Mouse (Mus musculus) MEL (cell line): ENCODE data around the gene Fam149a. TPM values are rescaled to one million over a fixed set of nuclear protein-coding genes. Genes with fewer than 3 reads are reported as not detected.

Experiments used
- DNase-seq: peaks from one replicate; pipeline ENCODE4 v3.0.0; 2011; ENCODE audit warnings: low read depth, low spot score
- H3K27ac ChIP-seq: 2 replicates; pipeline ENCODE4 v1.5.1; 2012; ENCODE audit warnings: low read depth, mild to moderate bottlenecking, control low read depth, low read length, moderate library complexity; ENCODE audit not compliant: control insufficient read depth
- H3K27me3 ChIP-seq, 2 experiments: fragments of 150-350 bp in 1 of 2; sonication (generic) in 1 of 2; 2 replicates each; pipeline ENCODE4 v1.6.1; 2012; ENCODE audit warnings: low read length in 2 of 2, mild to moderate bottlenecking in 2 of 2, improper control_type of control experiment in 1 of 2, moderate library complexity in 1 of 2; ENCODE audit not compliant: insufficient read depth in 2 of 2, control insufficient read depth in 1 of 2
- H3K36me3 ChIP-seq, 2 experiments: 2 replicates each; pipeline ENCODE4 v1.6.1; 2012 to 2014; ENCODE audit warnings: low read length in 2 of 2, improper control_type of control experiment in 1 of 2, inconsistent platforms in 1 of 2, mild to moderate bottlenecking in 1 of 2; ENCODE audit not compliant: insufficient read depth in 2 of 2, control insufficient read depth in 1 of 2
- H3K4me1 ChIP-seq, 2 experiments: fragments of 150-350 bp in 1 of 2; sonication (generic) in 1 of 2; 2 replicates each; pipeline ENCODE4 v1.6.1; 2012; ENCODE audit warnings: low read length in 2 of 2, improper control_type of control experiment in 1 of 2, mild to moderate bottlenecking in 1 of 2; ENCODE audit not compliant: insufficient read depth in 2 of 2, control insufficient read depth in 1 of 2
- H3K4me3 ChIP-seq, 2 experiments: fragments of 150-350 bp in 1 of 2; sonication (generic) in 1 of 2; 2 replicates each; pipeline ENCODE4 v1.5.1; 2012; ENCODE audit warnings: low read depth in 2 of 2, low read length in 2 of 2, mild to moderate bottlenecking in 2 of 2, moderate library complexity in 2 of 2, control low read depth in 1 of 2, improper control_type of control experiment in 1 of 2; ENCODE audit not compliant: control insufficient read depth in 1 of 2, insufficient read depth in 1 of 2
- H3K79me2 ChIP-seq: 2 replicates; pipeline ENCODE4 v1.6.1; 2012; ENCODE audit warnings: mild to moderate bottlenecking, low read length, moderate library complexity; ENCODE audit not compliant: control insufficient read depth, poor library complexity, insufficient read depth
- H3K9ac ChIP-seq: 2 replicates; pipeline ENCODE4 v1.6.1; 2012; ENCODE audit warnings: low read depth, mild to moderate bottlenecking, control low read depth, low read length, moderate library complexity; ENCODE audit not compliant: control insufficient read depth, poor library complexity, severe bottlenecking
- H3K9me3 ChIP-seq: fragments of 150-350 bp; sonication (generic); replicated peaks from 2 replicates; pipeline ENCODE4 v1.6.1; 2012; ENCODE audit warnings: mild to moderate bottlenecking, low read length, improper control_type of control experiment, moderate library complexity; ENCODE audit not compliant: insufficient read depth
- BHLHE40 ChIP-seq: IDR thresholded peaks from 2 replicates; pipeline ENCODE4 v1.6.1; 2012; ENCODE audit warnings: low read depth, mild to moderate bottlenecking, inconsistent platforms, low read length, improper control_type of control experiment, borderline replicate concordance
- CHD1 ChIP-seq: IDR thresholded peaks from 2 replicates; pipeline ENCODE4 v1.6.1; 2012; ENCODE audit warnings: low read depth, mild to moderate bottlenecking, inconsistent platforms, low read length, improper control_type of control experiment
- E2F4 ChIP-seq: IDR thresholded peaks from 2 replicates; pipeline ENCODE4 v1.6.1; 2011; ENCODE audit warnings: low read depth, low read length, improper control_type of control experiment, borderline replicate concordance
- ELF1 ChIP-seq: IDR thresholded peaks from 2 replicates; pipeline ENCODE4 v1.6.1; 2014; ENCODE audit warnings: low read depth, mild to moderate bottlenecking, inconsistent platforms, low read length, improper control_type of control experiment, moderate library complexity
- GABPA ChIP-seq: IDR thresholded peaks from 2 replicates; pipeline ENCODE4 v1.6.1; 2012; ENCODE audit warnings: low read depth, mild to moderate bottlenecking, inconsistent platforms, low read length, improper control_type of control experiment, moderate library complexity
- GATA1 ChIP-seq: IDR thresholded peaks from 2 replicates; pipeline ENCODE4 v1.6.1; 2011; ENCODE audit warnings: low read depth, low read length, improper control_type of control experiment
- JUND ChIP-seq: IDR thresholded peaks from 2 replicates; pipeline ENCODE4 v1.6.1; 2011; ENCODE audit warnings: low read depth, mild to moderate bottlenecking, improper control_type of control experiment, low read length
- KAT2A ChIP-seq: conservative IDR thresholded peaks from 2 replicates; pipeline ENCODE4 v1.6.1; 2012; ENCODE audit warnings: low read depth, low read length, improper control_type of control experiment, inconsistent platforms
- MAFK ChIP-seq: IDR thresholded peaks from 2 replicates; pipeline ENCODE4 v1.6.1; 2011; ENCODE audit warnings: low read depth, mild to moderate bottlenecking, low read length, improper control_type of control experiment, borderline replicate concordance
- MAX ChIP-seq: IDR thresholded peaks from 2 replicates; pipeline ENCODE4 v1.6.1; 2011; ENCODE audit warnings: low read length, improper control_type of control experiment
- MEF2A ChIP-seq: IDR thresholded peaks from 2 replicates; pipeline ENCODE4 v1.6.1; 2014; ENCODE audit warnings: low read depth, mild to moderate bottlenecking, inconsistent platforms, low read length, improper control_type of control experiment; ENCODE audit not compliant: poor library complexity, insufficient replicate concordance, severe bottlenecking; ENCODE audit errors: extremely low read depth
- MYB ChIP-seq: IDR thresholded peaks from 2 replicates; pipeline ENCODE4 v1.6.1; 2011; ENCODE audit warnings: mild to moderate bottlenecking, low read depth, low read length, improper control_type of control experiment
- MYC ChIP-seq: IDR thresholded peaks from 2 replicates; pipeline ENCODE4 v1.6.1; 2011; ENCODE audit warnings: low read depth, mild to moderate bottlenecking, low read length, improper control_type of control experiment, moderate library complexity
- NELFE ChIP-seq: IDR thresholded peaks from 2 replicates; pipeline ENCODE4 v1.6.1; 2011; ENCODE audit warnings: low read depth, low read length, improper control_type of control experiment
- POLR2A ChIP-seq, 2 experiments: IDR thresholded peaks; 2 replicates each; pipeline ENCODE4 v1.6.1; 2011 to 2012; ENCODE audit warnings: low read length in 2 of 2, mild to moderate bottlenecking in 2 of 2, control low read depth in 1 of 2, improper control_type of control experiment in 1 of 2, low read depth in 1 of 2, moderate library complexity in 1 of 2; ENCODE audit not compliant: control insufficient read depth in 1 of 2, insufficient read depth in 1 of 2, poor library complexity in 1 of 2
- POLR2AphosphoS2 ChIP-seq: IDR thresholded peaks from 2 replicates; pipeline ENCODE4 v1.6.1; 2011; ENCODE audit warnings: low read length, improper control_type of control experiment
- RCOR1 ChIP-seq: IDR thresholded peaks from 2 replicates; pipeline ENCODE4 v1.6.1; 2012; ENCODE audit warnings: low read depth, mild to moderate bottlenecking, inconsistent platforms, low read length, improper control_type of control experiment
- SIN3A ChIP-seq: IDR thresholded peaks from 2 replicates; pipeline ENCODE4 v1.6.1; 2012; ENCODE audit warnings: low read length, improper control_type of control experiment, inconsistent platforms
- SMC3 ChIP-seq: IDR thresholded peaks from 2 replicates; pipeline ENCODE4 v1.6.1; 2011; ENCODE audit warnings: low read depth, low read length, improper control_type of control experiment
- TAL1 ChIP-seq: IDR thresholded peaks from 2 replicates; pipeline ENCODE4 v1.6.1; 2012; ENCODE audit warnings: mild to moderate bottlenecking, inconsistent platforms, low read length, moderate library complexity, mixed read lengths
- TBP ChIP-seq: IDR thresholded peaks from 2 replicates; pipeline ENCODE4 v1.8.0; 2011; ENCODE audit warnings: low read depth, low read length, improper control_type of control experiment
- USF1 ChIP-seq: IDR thresholded peaks from 2 replicates; pipeline ENCODE4 v1.6.1; 2014; ENCODE audit warnings: low read depth, mild to moderate bottlenecking, inconsistent platforms, low read length, improper control_type of control experiment, moderate library complexity
- USF2 ChIP-seq, 2 experiments: IDR thresholded peaks; 2 replicates each; pipeline ENCODE4 v1.6.1; 2011 to 2012; ENCODE audit warnings: improper control_type of control experiment in 2 of 2, low read length in 2 of 2, borderline replicate concordance in 1 of 2, inconsistent platforms in 1 of 2, low read depth in 1 of 2, mild to moderate bottlenecking in 1 of 2; ENCODE audit not compliant: insufficient read depth in 1 of 2
- ZC3H11A ChIP-seq: IDR thresholded peaks from 2 replicates; pipeline ENCODE4 v1.6.1; 2012; ENCODE audit warnings: low read depth, mild to moderate bottlenecking, inconsistent platforms, low read length, improper control_type of control experiment
- ZMIZ1 ChIP-seq: IDR thresholded peaks from 2 replicates; pipeline ENCODE4 v1.6.1; 2012; ENCODE audit warnings: low read depth, mild to moderate bottlenecking, inconsistent platforms, low read length, improper control_type of control experiment, moderate library complexity
- polyA plus RNA-seq, 2 experiments: library from polyadenylated mRNA; stranded (reverse) in 1 of 2; unstranded in 1 of 2; fragments of >175 nt in 1 of 2; fragments of >200 nt in 1 of 2; gene quantifications; 2 replicates each; pipeline versions ENCODE4 v1.2.1 to v1.2.4; 2012; ENCODE audit warnings: low replicate concordance in 2 of 2, low read depth in 1 of 2; ENCODE audit not compliant: insufficient read length in 2 of 2, insufficient read depth in 1 of 2, missing spikeins in 1 of 2
- total RNA-seq: library from RNA; depleted of rRNA; stranded (reverse); fragments of 300-350 nt; gene quantifications from 2 replicates; pipeline ENCODE4 v1.2.3, GENCODE M21; 2012

Gene Fam149a
- total and polyA plus RNA-seq, 3 experiments: not detected

GRCm38 (mm10) chr8:45363220-45363619 lies 18.9 kb downstream of the Fam149a start:
- Histone ChIP-seq H3K9me3 (no peaks in the 10 kb centered on the region), H3K4me1 (no peaks in the 10 kb centered on the region), H3K27ac (no peak overlapping the region), H3K36me3 (no peaks in the 10 kb centered on the region), H3K27me3 (no peaks in the 10 kb centered on the region), H3K4me3 (no peak overlapping the region), H3K79me2 (no peaks in the 10 kb centered on the region), H3K9ac (no peak overlapping the region)
- no peak for TF ChIP-seq GATA1
- no peak for TF ChIP-seq MYB
- TF ChIP-seq BHLHE40: no peak
- TF ChIP-seq TAL1: no peak
- TF ChIP-seq ZMIZ1: no peak
- TF ChIP-seq KAT2A: no peak
- TF ChIP-seq TBP: no peak
- no peak for TF ChIP-seq GABPA
- no peak for TF ChIP-seq ZC3H11A
- no peak for TF ChIP-seq MEF2A
- no peak for TF ChIP-seq USF1
- TF ChIP-seq MAFK: no peak
- TF ChIP-seq JUND: no peak
- no peak for TF ChIP-seq SIN3A
- TF ChIP-seq MAX: no peak
- TF ChIP-seq POLR2AphosphoS2: no peak
- TF ChIP-seq POLR2A (IDR thresholded peaks at IDR 0.05; ENCODE audit: control insufficient read depth in 1 of 2, insufficient read depth in 1 of 2, low read depth in 1 of 2, low read length in 2 of 2, poor library complexity in 1 of 2): no peak
- DNase-seq: no peak

DNA sequence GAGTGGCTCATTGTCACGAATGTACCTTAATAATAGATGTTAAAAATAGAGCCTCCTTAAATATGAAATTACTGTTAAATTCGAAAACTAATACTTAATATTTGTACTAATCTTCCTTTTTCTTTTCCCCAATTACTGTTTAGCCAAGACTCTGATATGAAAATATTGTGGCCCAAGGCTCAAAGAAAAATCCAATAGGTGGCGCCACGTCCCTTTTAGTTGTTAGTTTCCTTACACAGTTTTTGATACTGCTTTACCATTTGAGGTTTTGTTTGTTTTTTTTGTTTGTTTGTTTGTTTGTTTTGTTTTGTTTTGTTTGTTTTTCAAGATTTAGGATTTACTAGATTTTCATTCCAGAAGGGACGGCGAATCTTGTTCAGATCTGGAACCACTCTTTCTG lies 19.8 kb downstream of the Fam149a start:
- H3K27ac ChIP-seq: no peak overlapping the region
- no peaks in the 10 kb centered on the region for H3K4me1 ChIP-seq
- TF ChIP-seq MYB (no peak), SMC3 (no peak), RCOR1 (no peak), SIN3A (no peak), USF2 (IDR thresholded peaks at IDR 0.05; ENCODE audit: borderline replicate concordance in 1 of 2, insufficient read depth in 1 of 2, low read depth in 1 of 2, low read length in 2 of 2) (no peak), MYC (no peak), CHD1 (no peak), ELF1 (no peak), MAX (no peak), NELFE (no peak), POLR2A (IDR thresholded peaks at IDR 0.05; ENCODE audit: control insufficient read depth in 1 of 2, insufficient read depth in 1 of 2, low read depth in 1 of 2, low read length in 2 of 2, poor library complexity in 1 of 2) (no peak), E2F4 (no peak), ZC3H11A (no peak)
- TF ChIP-seq, all 39 proteins: peak for 0
- H3K36me3 ChIP-seq: no peaks in the 10 kb centered on the region
- H3K9me3 ChIP-seq: no peaks in the 10 kb centered on the region
- no peaks in the 10 kb centered on the region for H3K79me2 ChIP-seq
- DNase-seq: no peak
- no peak overlapping the region for H3K9ac ChIP-seq
- H3K4me3 ChIP-seq: no peak overlapping the region
- H3K27me3 ChIP-seq: no peaks in the 10 kb centered on the region
